Mouse (Mus musculus): ENCODE measurements around the gene Coil. TPM values are rescaled to one million over a fixed set of nuclear protein-coding genes. Genes with fewer than 3 reads are reported as not detected.

Coil gene
- total and polyA plus RNA-seq, 3 experiments = 28.5 to 37.4 (median 35.4) TPM

DNA sequence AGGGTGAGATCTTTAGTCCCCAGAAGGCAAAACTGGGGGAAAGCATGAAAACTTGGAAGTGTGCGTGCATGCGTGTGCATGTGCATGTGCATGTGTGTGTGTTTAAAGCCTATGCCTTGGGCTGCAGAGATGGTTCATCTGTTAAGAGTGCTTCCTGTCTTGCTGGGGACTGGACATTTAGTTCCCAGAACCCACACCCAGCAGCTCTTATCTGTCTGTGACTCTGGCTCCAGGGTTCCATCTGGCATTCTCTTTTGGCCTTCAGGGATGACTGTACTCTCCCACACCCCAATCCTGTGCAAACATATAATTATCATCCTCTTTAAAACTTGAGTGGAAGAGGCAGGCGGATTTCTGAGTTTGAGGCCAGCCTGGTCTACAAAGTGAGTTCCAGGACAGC is 56.1 kb downstream of the Coil start:
- peaks cover 27 to 62% of the 10 kb centered on the region in 2 experiments for H3K4me1 ChIP-seq (ENCODE audit: control insufficient read depth in 1 of 2, insufficient read depth in 2 of 2)
- peaks cover 0 to 12% of the 10 kb centered on the region in 2 experiments for H3K36me3 ChIP-seq (replicated peaks in 1 of 2; ENCODE audit: control insufficient read depth in 1 of 2, insufficient read depth in 1 of 2, low read length in 1 of 2)
- DNase-seq (ENCODE audit: extremely low read depth) = no peak
- no peaks in the 10 kb centered on the region for H3K27me3 ChIP-seq (replicated peaks)
- no peak overlapping the region for H3K4me2 ChIP-seq (ENCODE audit: insufficient read depth, low read depth, poor library complexity, severe bottlenecking)
- H3K9me3 ChIP-seq (replicated peaks; ENCODE audit: low read length) = no peaks in the 10 kb centered on the region
- H3K9ac ChIP-seq (ENCODE audit: insufficient read depth, low read depth) = no peak overlapping the region
- no peak overlapping the region for H3K27ac ChIP-seq (ENCODE audit: insufficient read depth, low read depth)
- TF ChIP-seq CTCF (conservative IDR thresholded peaks at IDR 0.05 in 1 of 2, IDR thresholded peaks at IDR 0.05 in 1 of 2; ENCODE audit: low read depth in 2 of 2, low read length in 2 of 2) (no peak), ZC3H11A (IDR thresholded peaks at IDR 0.05; ENCODE audit: low read depth, low read length) (no peak), UBTF (IDR thresholded peaks at IDR 0.05; ENCODE audit: low read depth, low read length) (no peak), MYC (IDR thresholded peaks at IDR 0.05; ENCODE audit: low read depth, low read length) (no peak)
- dilution Hi-C loops (cut with MboI; ENCODE audit: extremely low pct_ligation_motif_present, extremely low pct_unique_long_range_greater_than_20kb, low sequenced_read_pairs) (no loop called here), in situ Hi-C loops (cut with MboI; ENCODE audit: low pct_ligation_motif_present, low pct_unique_long_range_greater_than_20kb, low sequenced_read_pairs) (no loop called here)
- no peak overlapping the region for H3K4me3 ChIP-seq (replicated peaks in 1 of 3; ENCODE audit: low read depth in 2 of 3, low read length in 2 of 3, poor library complexity in 1 of 3)
- H3K79me2 ChIP-seq (replicated peaks; ENCODE audit: control insufficient read depth, extremely low read depth, insufficient read depth, poor library complexity, severe bottlenecking) = no peaks in the 10 kb centered on the region

DNA sequence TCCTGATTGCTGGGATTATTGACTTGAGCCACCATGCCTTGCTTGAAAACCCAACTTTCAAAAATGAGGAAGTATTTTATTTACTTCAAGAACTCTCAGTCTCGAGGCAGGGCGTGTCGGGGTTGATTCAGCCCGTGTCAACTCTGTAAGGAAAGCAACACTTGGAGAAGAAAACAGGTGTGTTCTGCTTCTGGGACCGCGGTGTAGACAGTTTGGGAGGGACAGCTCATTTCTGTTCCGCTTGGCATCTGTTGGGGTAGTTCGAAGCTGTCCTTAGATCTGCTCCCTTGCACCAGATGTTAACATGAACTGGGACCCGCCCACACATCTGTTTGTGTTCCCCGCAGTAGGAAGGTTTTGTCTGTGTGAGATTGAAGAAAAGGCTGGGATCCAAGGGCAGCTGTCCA is 57.9 kb downstream of the Coil start:
- Histone ChIP-seq H3K4me3 (replicated peaks in 1 of 3; ENCODE audit: low read depth in 2 of 3, low read length in 2 of 3, poor library complexity in 1 of 3) (peak overlapping the region in 1 of 3 experiments; percentile 4), H3K4me2 (ENCODE audit: insufficient read depth, low read depth, poor library complexity, severe bottlenecking) (peak overlapping the region; percentile 34), H3K4me1 (ENCODE audit: control insufficient read depth in 1 of 2, insufficient read depth in 2 of 2) (peaks cover 29 to 63% of the 10 kb centered on the region in 2 experiments), H3K27ac (ENCODE audit: insufficient read depth, low read depth) (peak overlapping the region; percentile 63), H3K36me3 (replicated peaks in 1 of 2; ENCODE audit: control insufficient read depth in 1 of 2, insufficient read depth in 1 of 2, low read length in 1 of 2) (no peaks in the 10 kb centered on the region), H3K27me3 (replicated peaks) (no peaks in the 10 kb centered on the region), H3K9me3 (replicated peaks; ENCODE audit: low read length) (no peaks in the 10 kb centered on the region), H3K79me2 (replicated peaks; ENCODE audit: control insufficient read depth, extremely low read depth, insufficient read depth, poor library complexity, severe bottlenecking) (no peaks in the 10 kb centered on the region), H3K9ac (ENCODE audit: insufficient read depth, low read depth) (peak overlapping the region; percentile 21; the same call in 1 of the 2 replicates)
- dilution Hi-C loops (cut with MboI; ENCODE audit: extremely low pct_ligation_motif_present, extremely low pct_unique_long_range_greater_than_20kb, low sequenced_read_pairs) = no loop called here
- DNase-seq (ENCODE audit: extremely low read depth) = peak; percentile 86
- in situ Hi-C loops (cut with MboI; ENCODE audit: low pct_ligation_motif_present, low pct_unique_long_range_greater_than_20kb, low sequenced_read_pairs) = no loop called here
- TF ChIP-seq TCF12 (IDR thresholded peaks at IDR 0.05; ENCODE audit: low read depth, low read length) = peak; percentile 98
- TF ChIP-seq UBTF (IDR thresholded peaks at IDR 0.05; ENCODE audit: low read depth, low read length) = no peak
- TF ChIP-seq ELF1 (IDR thresholded peaks at IDR 0.05; ENCODE audit: low read depth, low read length) = 0 out of 2 replicates have a peak, but pooled peaks have one; percentile 1
- TF ChIP-seq JUND (conservative IDR thresholded peaks at IDR 0.05; ENCODE audit: low read depth, low read length) = 0 out of 2 replicates have a peak, but pooled peaks have one; percentile 34
- TF ChIP-seq MYC (IDR thresholded peaks at IDR 0.05; ENCODE audit: low read depth, low read length) = peak; percentile 45; the same call in 1 of the 2 replicates
- TF ChIP-seq MEF2A (IDR thresholded peaks at IDR 0.05; ENCODE audit: borderline replicate concordance, low read depth, low read length) = peak; percentile 75; the same call in 1 of the 2 replicates
- peak; percentile 78; the same call in 1 of the 2 replicates for TF ChIP-seq EP300 (IDR thresholded peaks at IDR 0.05; ENCODE audit: low read length)
- TF ChIP-seq IRF4 (IDR thresholded peaks at IDR 0.05; ENCODE audit: low read depth, low read length) = peak; percentile 81
- no peak for TF ChIP-seq MAFK (IDR thresholded peaks at IDR 0.05; ENCODE audit: insufficient replicate concordance, low read length)
- peak; percentile 59 for TF ChIP-seq ETS1 (conservative IDR thresholded peaks at IDR 0.05; ENCODE audit: low read depth, low read length)
- peak; percentile 37 for TF ChIP-seq SIN3A (IDR thresholded peaks at IDR 0.05; ENCODE audit: low read length)
- TF ChIP-seq CHD1 (IDR thresholded peaks at IDR 0.05; ENCODE audit: low read depth, low read length) = no peak
- TF ChIP-seq HCFC1 (IDR thresholded peaks at IDR 0.05; ENCODE audit: low read depth, low read length) = no peak
- peak; percentile 92 for TF ChIP-seq BHLHE40 (IDR thresholded peaks at IDR 0.05; ENCODE audit: low read depth, low read length)
- no peak for TF ChIP-seq GABPA (IDR thresholded peaks at IDR 0.05; ENCODE audit: insufficient replicate concordance, low read depth, low read length)
